Comparison of ENCODE assay signal across 25 mouse cellular contexts in the genomic region with DNA sequence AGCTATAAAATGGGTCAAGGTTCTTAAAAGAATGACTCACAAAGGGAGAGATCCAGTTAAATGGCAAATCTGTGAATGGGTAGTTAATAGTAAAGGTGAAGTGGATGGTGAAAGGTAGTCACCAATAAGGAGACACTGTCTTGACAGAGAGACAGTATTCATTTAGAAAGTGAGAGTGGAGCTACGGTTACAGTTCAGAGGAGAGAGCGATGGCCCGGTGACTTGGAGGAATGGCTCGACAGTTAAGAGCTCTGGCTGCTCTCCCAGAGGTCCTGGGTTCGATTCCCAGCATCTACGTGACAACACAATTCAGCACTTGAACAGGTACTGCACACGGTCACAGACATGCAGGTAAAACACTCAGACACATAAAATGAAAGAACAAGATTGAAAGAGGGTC. TPM values are rescaled to one million over a fixed set of nuclear protein-coding genes. Genes with fewer than 3 reads are reported as not detected.
"Had no signal": no experiment of that assay in that cellular context is flagged by ENCODE, and none has a peak within 500 bp of the region (broad histone marks: within the 10 kb centered on the region; RNA-seq: fewer than 3 reads in every experiment).

No protein-coding gene starts in this region.

- H3K36me3 ChIP-seq: limb, embryonic 12.5 days; limb, embryonic 15.5 days; midbrain, embryonic 10.5 days; midbrain, embryonic 13.5 days had no signal

- H3K27me3 ChIP-seq: limb, embryonic 12.5 days; limb, embryonic 15.5 days; midbrain, embryonic 13.5 days had no signal

- H3K9me3 ChIP-seq: limb, embryonic 12.5 days; limb, embryonic 15.5 days; midbrain, embryonic 10.5 days; midbrain, embryonic 13.5 days had no signal

- DNase-seq: kidney, adult 18-20 months; kidney, adult 9 months; kidney, postnatal 14 days; kidney, postnatal 4 days; left cerebral cortex, postnatal 4 days; liver, postnatal 0 days; lung, embryonic 14.5 days; right cerebral cortex, adult 18-20 months; right cerebral cortex, postnatal 14 days; right cerebral cortex, postnatal 4 days had no signal

- ATAC-seq: midbrain, embryonic 13.5 days; midbrain, embryonic 16.5 days had no signal

- H3K4me3 ChIP-seq: limb, embryonic 12.5 days; limb, embryonic 15.5 days; megakaryocyte, embryonic 14.5 days; midbrain, embryonic 10.5 days; midbrain, embryonic 13.5 days; myocyte had no signal

- H3K9ac ChIP-seq: limb, embryonic 12.5 days; limb, embryonic 15.5 days; liver, embryonic 14.5 days; liver, postnatal 0 days; lung, embryonic 14.5 days; midbrain, embryonic 13.5 days had no signal

- H3K4me1 ChIP-seq: midbrain, embryonic 13.5 days had no signal

- H3K27ac ChIP-seq: limb, embryonic 12.5 days; limb, embryonic 15.5 days; liver, embryonic 14.5 days; midbrain, embryonic 10.5 days; midbrain, embryonic 13.5 days; stomach, postnatal 0 days had no signal

- H3K4me2 ChIP-seq: limb, embryonic 12.5 days; limb, embryonic 15.5 days; liver, embryonic 11.5 days; lung, embryonic 14.5 days; midbrain, embryonic 13.5 days had no signal

RNA-seq across cellular contexts. Expression of gene Cd2, which starts 2.3 kb away (rescaled TPM):
- total RNA-seq: layer of hippocampus, adult 18-20 months; layer of hippocampus, postnatal 14 days; left cerebral cortex, postnatal 14 days had no signal
- polyA plus RNA-seq: limb, embryonic 12.5 days; limb, embryonic 15.5 days; liver, embryonic 11.5 days; liver, embryonic 14.5 days; midbrain, embryonic 16.5 days; myocyte; neural tube, embryonic 11.5 days; stomach, embryonic 14.5 days; stomach, postnatal 0 days had no signal
